Mouse (Mus musculus): ENCODE measurements around the gene Gatb. TPM values are rescaled to one million over a fixed set of nuclear protein-coding genes. Genes with fewer than 3 reads are reported as not detected.
A peak's percentile ranks its signal among the peaks of the same experiment; 100 is the strongest.

Gatb gene
- polyA plus RNA-seq (2014; fragmentation: Nextera tagmentation; extraction: Ambion mirVana) = 18.4 and 20.6 TPM in 2 replicates

GRCm38 (mm10) chr3:85573864-85574830 lies at the start of gene Gatb:
TSS of gene Gatb (plus strand) at chr3:85574119.
- Histone ChIP-seq H3K4me2 (ENCODE audit: low read depth, low read length) (peak within 1 kb of the TSS; percentile 87), H3K4me3 (ENCODE audit: low read depth, low read length) (peak within 1 kb of the TSS; percentile 77), H3K27me3 (replicated peaks; ENCODE audit: control insufficient read depth, insufficient read depth, low read length) (no peaks in the 10 kb centered on the region), H3K36me3 (ENCODE audit: control insufficient read depth, insufficient read depth, low read length) (no peaks in the 10 kb centered on the region), H3K9me3 (ENCODE audit: control insufficient read depth, low read length) (no peaks in the 10 kb centered on the region), H3K27ac (replicated peaks; ENCODE audit: low read depth, low read length) (peak within 1 kb of the TSS; percentile 53), H3K9ac (ENCODE audit: low read depth, low read length) (peak within 1 kb of the TSS; percentile 84), H3K4me1 (ENCODE audit: control insufficient read depth, insufficient read depth, low read length) (peaks cover 3% of the 10 kb centered on the region; the same call in 1 of the 2 replicates)
- ATAC-seq (ENCODE audit: low read depth) = peak; percentile 99
- WGBS = 2% methylated on average over 41 of the region's 41 CpGs
- DNase-seq (ENCODE audit: low spot score) = peak; percentile 100

- no peak overlapping the region for H3K9ac ChIP-seq (ENCODE audit: low read depth, low read length)
- H3K27ac ChIP-seq (replicated peaks; ENCODE audit: low read depth, low read length) = no peak overlapping the region
- DNase-seq (ENCODE audit: low spot score) = no peak
- no peak for ATAC-seq (ENCODE audit: low read depth)
- H3K9me3 ChIP-seq (ENCODE audit: control insufficient read depth, low read length) = no peaks in the 10 kb centered on the region
- peaks cover 8% of the 10 kb centered on the region; the same call in 1 of the 2 replicates for H3K4me1 ChIP-seq (ENCODE audit: control insufficient read depth, insufficient read depth, low read length)
- WGBS = 79% methylated on average over 8 of the region's 8 CpGs
- no peak overlapping the region for H3K4me3 ChIP-seq (ENCODE audit: low read depth, low read length)
- H3K4me2 ChIP-seq (ENCODE audit: low read depth, low read length) = no peak overlapping the region
- no peaks in the 10 kb centered on the region for H3K27me3 ChIP-seq (replicated peaks; ENCODE audit: control insufficient read depth, insufficient read depth, low read length)
- no peaks in the 10 kb centered on the region for H3K36me3 ChIP-seq (ENCODE audit: control insufficient read depth, insufficient read depth, low read length)
Measured at GRCm38 (mm10) chr3:85530601-85531161, 43.2 kb upstream of the Gatb start.

- no peak overlapping the region for H3K4me3 ChIP-seq (ENCODE audit: low read depth, low read length)
- no peaks in the 10 kb centered on the region for H3K9me3 ChIP-seq (ENCODE audit: control insufficient read depth, low read length)
- H3K36me3 ChIP-seq (ENCODE audit: control insufficient read depth, insufficient read depth, low read length) = no peaks in the 10 kb centered on the region
- H3K27ac ChIP-seq (replicated peaks; ENCODE audit: low read depth, low read length) = no peak overlapping the region
- no peak for DNase-seq (ENCODE audit: low spot score)
- H3K4me1 ChIP-seq (ENCODE audit: control insufficient read depth, insufficient read depth, low read length) = peaks cover 16% of the 10 kb centered on the region; the same call in 1 of the 2 replicates
- H3K27me3 ChIP-seq (replicated peaks; ENCODE audit: control insufficient read depth, insufficient read depth, low read length) = no peaks in the 10 kb centered on the region
- ATAC-seq (ENCODE audit: low read depth) = no peak
- WGBS = 73% methylated on average over 3 of the region's 3 CpGs
- no peak overlapping the region for H3K9ac ChIP-seq (ENCODE audit: low read depth, low read length)
- no peak overlapping the region for H3K4me2 ChIP-seq (ENCODE audit: low read depth, low read length)
Measured at GRCm38 (mm10) chr3:85532376-85532775, 41.5 kb upstream of the Gatb start.

GRCm38 (mm10) chr3:85535042-85535441 lies 38.9 kb upstream of the Gatb start:
- ATAC-seq (ENCODE audit: low read depth) = no peak
- 77% methylated on average over 3 of the region's 3 CpGs for WGBS
- H3K9me3 ChIP-seq (ENCODE audit: control insufficient read depth, low read length) = no peaks in the 10 kb centered on the region

GRCm38 (mm10) chr3:85535621-85536520 lies 38.0 kb upstream of the Gatb start:
- no peaks in the 10 kb centered on the region for H3K36me3 ChIP-seq (ENCODE audit: control insufficient read depth, insufficient read depth, low read length)
- no peaks in the 10 kb centered on the region for H3K27me3 ChIP-seq (replicated peaks; ENCODE audit: control insufficient read depth, insufficient read depth, low read length)
- H3K9ac ChIP-seq (ENCODE audit: low read depth, low read length) = no peak overlapping the region
- no peak overlapping the region for H3K4me3 ChIP-seq (ENCODE audit: low read depth, low read length)
- H3K4me1 ChIP-seq (ENCODE audit: control insufficient read depth, insufficient read depth, low read length) = peaks cover 16% of the 10 kb centered on the region; the same call in 1 of the 2 replicates
- no peak overlapping the region for H3K4me2 ChIP-seq (ENCODE audit: low read depth, low read length)
- 50% methylated on average over 11 of the region's 11 CpGs for WGBS
- ATAC-seq (ENCODE audit: low read depth) (no peak), DNase-seq (ENCODE audit: low spot score) (peak; percentile 58)
- H3K9me3 ChIP-seq (ENCODE audit: control insufficient read depth, low read length) = no peaks in the 10 kb centered on the region
- H3K27ac ChIP-seq (replicated peaks; ENCODE audit: low read depth, low read length) = peak overlapping the region; percentile 21; the same call in 1 of the 2 replicates

More at GRCm38 (mm10) chr3:85535042-85535441, 38.9 kb upstream of the Gatb start:
- Histone ChIP-seq H3K36me3 (ENCODE audit: control insufficient read depth, insufficient read depth, low read length) (no peaks in the 10 kb centered on the region), H3K4me1 (ENCODE audit: control insufficient read depth, insufficient read depth, low read length) (peaks cover 16% of the 10 kb centered on the region; the same call in 1 of the 2 replicates), H3K4me3 (ENCODE audit: low read depth, low read length) (no peak overlapping the region), H3K4me2 (ENCODE audit: low read depth, low read length) (no peak overlapping the region), H3K27me3 (replicated peaks; ENCODE audit: control insufficient read depth, insufficient read depth, low read length) (no peaks in the 10 kb centered on the region), H3K9ac (ENCODE audit: low read depth, low read length) (no peak overlapping the region), H3K27ac (replicated peaks; ENCODE audit: low read depth, low read length) (no peak overlapping the region)
- DNase-seq (ENCODE audit: low spot score) = no peak

- Histone ChIP-seq H3K4me3 (ENCODE audit: low read depth, low read length) (no peak overlapping the region), H3K4me2 (ENCODE audit: low read depth, low read length) (no peak overlapping the region), H3K27ac (replicated peaks; ENCODE audit: low read depth, low read length) (no peak overlapping the region), H3K36me3 (ENCODE audit: control insufficient read depth, insufficient read depth, low read length) (no peaks in the 10 kb centered on the region), H3K27me3 (replicated peaks; ENCODE audit: control insufficient read depth, insufficient read depth, low read length) (no peaks in the 10 kb centered on the region), H3K4me1 (ENCODE audit: control insufficient read depth, insufficient read depth, low read length) (no peaks in the 10 kb centered on the region), H3K9ac (ENCODE audit: low read depth, low read length) (no peak overlapping the region), H3K9me3 (ENCODE audit: control insufficient read depth, low read length) (no peaks in the 10 kb centered on the region)
- DNase-seq (ENCODE audit: low spot score) (no peak), ATAC-seq (ENCODE audit: low read depth) (no peak)
- 63% methylated on average over 3 of the region's 3 CpGs for WGBS
Measured at GRCm38 (mm10) chr3:85542765-85543164, 31.2 kb upstream of the Gatb start.

- ATAC-seq (ENCODE audit: low read depth) (no peak), DNase-seq (ENCODE audit: low spot score) (no peak)
- 63% methylated on average over 2 of the region's 2 CpGs for WGBS
- Histone ChIP-seq H3K36me3 (ENCODE audit: control insufficient read depth, insufficient read depth, low read length) (no peaks in the 10 kb centered on the region), H3K27me3 (replicated peaks; ENCODE audit: control insufficient read depth, insufficient read depth, low read length) (no peaks in the 10 kb centered on the region), H3K27ac (replicated peaks; ENCODE audit: low read depth, low read length) (no peak overlapping the region), H3K4me2 (ENCODE audit: low read depth, low read length) (no peak overlapping the region), H3K4me3 (ENCODE audit: low read depth, low read length) (no peak overlapping the region), H3K9ac (ENCODE audit: low read depth, low read length) (no peak overlapping the region), H3K9me3 (ENCODE audit: control insufficient read depth, low read length) (no peaks in the 10 kb centered on the region), H3K4me1 (ENCODE audit: control insufficient read depth, insufficient read depth, low read length) (no peaks in the 10 kb centered on the region)
Measured at GRCm38 (mm10) chr3:85543652-85544051, 30.3 kb upstream of the Gatb start.

- no peak overlapping the region for H3K4me2 ChIP-seq (ENCODE audit: low read depth, low read length)
- no peaks in the 10 kb centered on the region for H3K36me3 ChIP-seq (ENCODE audit: control insufficient read depth, insufficient read depth, low read length)
- H3K27me3 ChIP-seq (replicated peaks; ENCODE audit: control insufficient read depth, insufficient read depth, low read length) = no peaks in the 10 kb centered on the region
- 65% methylated on average over 4 of the region's 4 CpGs for WGBS
- H3K4me1 ChIP-seq (ENCODE audit: control insufficient read depth, insufficient read depth, low read length) = peaks cover 8% of the 10 kb centered on the region
- no peak overlapping the region for H3K9ac ChIP-seq (ENCODE audit: low read depth, low read length)
- ATAC-seq (ENCODE audit: low read depth) (no peak), DNase-seq (ENCODE audit: low spot score) (no peak)
- H3K27ac ChIP-seq (replicated peaks; ENCODE audit: low read depth, low read length) = no peak overlapping the region
- H3K4me3 ChIP-seq (ENCODE audit: low read depth, low read length) = no peak overlapping the region
- no peaks in the 10 kb centered on the region for H3K9me3 ChIP-seq (ENCODE audit: control insufficient read depth, low read length)
Measured at GRCm38 (mm10) chr3:85550312-85550711, 23.6 kb upstream of the Gatb start.

Measured in embryonic facial prominence, embryonic 14.5 days (tissue).